Mouse (Mus musculus): ENCODE results near the gene Cstb. TPM values are rescaled to one million over a fixed set of nuclear protein-coding genes. Genes with fewer than 3 reads are reported as not detected.

The Cstb gene
- polyA plus RNA-seq, 1 experiment from 2014 or later, result 124 TPM

DNA sequence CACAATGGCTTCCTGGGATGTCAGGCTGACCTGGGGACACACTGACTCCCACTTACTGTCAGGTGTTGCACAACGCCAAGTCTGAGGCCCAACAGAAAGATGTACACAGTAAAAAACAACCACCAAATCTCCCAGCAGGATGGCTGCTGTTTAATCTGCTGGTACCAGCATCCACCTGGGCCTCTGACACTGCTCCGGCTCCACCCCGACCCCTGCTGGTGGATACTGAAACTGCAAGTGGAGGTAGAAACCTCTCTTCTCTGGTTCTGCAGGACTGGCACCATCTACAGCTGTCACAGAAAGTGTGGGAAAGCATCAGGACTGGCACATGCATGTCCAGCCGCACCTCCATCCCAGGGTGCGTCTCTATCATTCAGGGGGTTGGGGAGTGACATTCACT lies 12.6 kb downstream of the Cstb start:
- Histone ChIP-seq H3K9me3 (ENCODE audit: control insufficient read depth, low read length) (no peaks in the 10 kb centered on the region), H3K4me3 (ENCODE audit: control insufficient read depth in 1 of 2, insufficient read depth in 1 of 2, low read depth in 1 of 2, low read length in 2 of 2) (no peak overlapping the region), H3K4me1 (ENCODE audit: control insufficient read depth in 2 of 2, insufficient read depth in 2 of 2, low read length in 2 of 2) (no peaks in the 10 kb centered on the region), H3K4me2 (ENCODE audit: low read length) (no peak overlapping the region), H3K9ac (ENCODE audit: low read length) (no peak overlapping the region), H3K27me3 (ENCODE audit: control insufficient read depth, insufficient read depth, low read length) (no peaks in the 10 kb centered on the region), H3K27ac (replicated peaks in 1 of 2; ENCODE audit: control insufficient read depth in 1 of 2, insufficient read depth in 1 of 2, low read depth in 2 of 2, low read length in 2 of 2) (no peak overlapping the region), H3K36me3 (ENCODE audit: control insufficient read depth, insufficient read depth, low read length) (peaks cover 18% of the 10 kb centered on the region)
- 14% methylated on average over 5 of the region's 5 CpGs for WGBS
- ATAC-seq (ENCODE audit: insufficient number of reproducible peaks, insufficient read depth, low FRiP score, low read depth), result no peak

DNA sequence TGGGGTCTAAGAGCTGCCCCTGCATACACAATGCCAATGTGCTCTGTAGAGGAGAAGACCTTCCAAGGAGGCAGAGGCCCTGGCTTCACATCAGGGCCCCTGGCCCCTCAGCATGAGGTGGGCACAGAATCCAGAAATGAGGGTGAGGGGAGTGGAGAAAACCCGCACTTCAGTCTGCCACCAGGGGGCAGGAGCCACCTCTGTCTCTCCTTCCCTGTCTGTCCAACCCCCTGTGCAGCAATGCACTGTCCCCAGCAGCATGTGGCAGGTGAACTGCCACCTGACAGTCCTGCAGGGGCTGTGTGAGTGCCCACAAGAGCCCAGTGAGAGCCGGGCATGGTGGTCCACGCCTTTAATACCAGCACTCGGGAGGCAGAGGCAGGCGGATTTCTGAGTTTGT lies 14.1 kb downstream of the Cstb start:
- H3K4me1 ChIP-seq (ENCODE audit: control insufficient read depth in 2 of 2, insufficient read depth in 2 of 2, low read length in 2 of 2), result no peaks in the 10 kb centered on the region
- no peak overlapping the region for H3K9ac ChIP-seq (ENCODE audit: low read length)
- H3K9me3 ChIP-seq (ENCODE audit: control insufficient read depth, low read length), result no peaks in the 10 kb centered on the region
- no peaks in the 10 kb centered on the region for H3K27me3 ChIP-seq (ENCODE audit: control insufficient read depth, insufficient read depth, low read length)
- H3K4me3 ChIP-seq (ENCODE audit: control insufficient read depth in 1 of 2, insufficient read depth in 1 of 2, low read depth in 1 of 2, low read length in 2 of 2), result no peak overlapping the region
- ATAC-seq (ENCODE audit: insufficient number of reproducible peaks, insufficient read depth, low FRiP score, low read depth), result no peak
- peaks cover 29% of the 10 kb centered on the region for H3K36me3 ChIP-seq (ENCODE audit: control insufficient read depth, insufficient read depth, low read length)
- H3K27ac ChIP-seq (replicated peaks in 1 of 2; ENCODE audit: control insufficient read depth in 1 of 2, insufficient read depth in 1 of 2, low read depth in 2 of 2, low read length in 2 of 2), result no peak overlapping the region
- H3K4me2 ChIP-seq (ENCODE audit: low read length), result no peak overlapping the region
- WGBS, result 50% methylated on average over 5 of the region's 5 CpGs

DNA sequence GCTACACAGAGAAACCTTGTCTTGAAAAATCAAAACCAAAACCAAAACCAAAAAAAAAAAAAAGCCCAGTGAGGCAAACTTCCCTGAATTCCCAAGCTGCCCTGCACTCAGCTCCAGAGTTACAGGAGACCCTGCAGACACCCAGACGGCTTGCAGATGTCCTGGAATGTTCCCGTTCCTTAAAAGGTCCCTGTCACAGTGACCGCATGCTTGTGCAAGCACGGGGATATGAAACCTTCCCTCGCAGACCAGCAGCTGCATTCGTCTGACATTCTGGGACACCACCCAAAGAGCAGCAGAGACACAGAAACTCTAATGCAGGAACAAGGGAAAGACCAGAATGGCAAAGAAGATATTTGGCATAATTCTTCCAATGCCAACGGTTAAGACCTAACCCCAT lies 14.5 kb downstream of the Cstb start:
- Histone ChIP-seq H3K4me2 (ENCODE audit: low read length) (no peak overlapping the region), H3K4me1 (ENCODE audit: control insufficient read depth in 2 of 2, insufficient read depth in 2 of 2, low read length in 2 of 2) (no peaks in the 10 kb centered on the region), H3K27me3 (ENCODE audit: control insufficient read depth, insufficient read depth, low read length) (no peaks in the 10 kb centered on the region), H3K4me3 (ENCODE audit: control insufficient read depth in 1 of 2, insufficient read depth in 1 of 2, low read depth in 1 of 2, low read length in 2 of 2) (no peak overlapping the region), H3K9me3 (ENCODE audit: control insufficient read depth, low read length) (no peaks in the 10 kb centered on the region), H3K9ac (ENCODE audit: low read length) (no peak overlapping the region), H3K27ac (replicated peaks in 1 of 2; ENCODE audit: control insufficient read depth in 1 of 2, insufficient read depth in 1 of 2, low read depth in 2 of 2, low read length in 2 of 2) (no peak overlapping the region), H3K36me3 (ENCODE audit: control insufficient read depth, insufficient read depth, low read length) (peaks cover 32% of the 10 kb centered on the region)
- ATAC-seq (ENCODE audit: insufficient number of reproducible peaks, insufficient read depth, low FRiP score, low read depth), result no peak
- 79% methylated on average over 7 of the region's 7 CpGs for WGBS

DNA sequence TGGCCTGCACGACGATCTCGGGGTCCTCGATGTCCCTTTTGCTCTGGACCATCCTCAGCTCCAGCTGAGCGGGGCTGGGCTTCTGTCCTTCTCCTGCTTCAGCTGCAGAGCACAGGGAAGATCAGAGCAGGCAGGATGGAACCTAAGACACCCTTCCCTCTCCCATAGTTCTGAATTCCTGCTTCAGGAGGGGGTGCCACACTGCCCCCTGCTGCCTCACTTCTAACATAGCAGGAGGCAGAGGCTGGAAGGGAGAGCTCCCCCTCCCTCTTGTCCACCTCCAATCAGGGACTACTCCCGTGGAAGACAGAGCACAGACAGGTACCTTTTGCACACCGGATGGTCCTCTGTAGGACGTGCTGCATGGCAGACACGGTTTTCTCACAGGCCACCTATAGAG lies 15.3 kb downstream of the Cstb start:
- Histone ChIP-seq H3K27ac (replicated peaks in 1 of 2; ENCODE audit: control insufficient read depth in 1 of 2, insufficient read depth in 1 of 2, low read depth in 2 of 2, low read length in 2 of 2) (no peak overlapping the region), H3K4me1 (ENCODE audit: control insufficient read depth in 2 of 2, insufficient read depth in 2 of 2, low read length in 2 of 2) (no peaks in the 10 kb centered on the region), H3K9ac (ENCODE audit: low read length) (no peak overlapping the region), H3K27me3 (ENCODE audit: control insufficient read depth, insufficient read depth, low read length) (no peaks in the 10 kb centered on the region), H3K4me3 (ENCODE audit: control insufficient read depth in 1 of 2, insufficient read depth in 1 of 2, low read depth in 1 of 2, low read length in 2 of 2) (no peak overlapping the region), H3K4me2 (ENCODE audit: low read length) (no peak overlapping the region), H3K9me3 (ENCODE audit: control insufficient read depth, low read length) (no peaks in the 10 kb centered on the region), H3K36me3 (ENCODE audit: control insufficient read depth, insufficient read depth, low read length) (peaks cover 39% of the 10 kb centered on the region)
- 72% methylated on average over 9 of the region's 9 CpGs for WGBS
- ATAC-seq (ENCODE audit: insufficient number of reproducible peaks, insufficient read depth, low FRiP score, low read depth), result no peak

DNA sequence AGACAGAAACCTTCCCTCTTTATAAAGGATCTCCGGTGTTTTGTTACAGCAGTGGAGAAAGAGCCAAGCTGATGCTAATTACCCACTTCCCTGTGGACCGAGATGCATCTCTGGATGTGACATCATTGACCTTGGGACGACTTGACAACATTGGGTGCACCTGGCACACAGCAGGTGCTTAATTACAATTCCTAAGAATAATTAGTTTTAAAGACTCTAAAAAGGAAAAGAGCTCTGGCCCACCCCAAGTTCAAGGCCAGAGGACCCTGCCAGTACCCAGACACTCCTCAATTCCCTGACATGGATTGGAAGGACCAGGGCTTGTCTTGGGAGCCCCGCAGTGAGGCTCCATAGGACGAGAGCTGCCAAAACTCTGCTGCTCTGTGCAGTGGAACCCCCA lies 16.1 kb downstream of the Cstb start:
- Histone ChIP-seq H3K4me3 (ENCODE audit: control insufficient read depth in 1 of 2, insufficient read depth in 1 of 2, low read depth in 1 of 2, low read length in 2 of 2) (no peak overlapping the region), H3K27me3 (ENCODE audit: control insufficient read depth, insufficient read depth, low read length) (no peaks in the 10 kb centered on the region), H3K9me3 (ENCODE audit: control insufficient read depth, low read length) (no peaks in the 10 kb centered on the region), H3K4me1 (ENCODE audit: control insufficient read depth in 2 of 2, insufficient read depth in 2 of 2, low read length in 2 of 2) (no peaks in the 10 kb centered on the region), H3K27ac (replicated peaks in 1 of 2; ENCODE audit: control insufficient read depth in 1 of 2, insufficient read depth in 1 of 2, low read depth in 2 of 2, low read length in 2 of 2) (no peak overlapping the region), H3K4me2 (ENCODE audit: low read length) (no peak overlapping the region), H3K9ac (ENCODE audit: low read length) (no peak overlapping the region), H3K36me3 (ENCODE audit: control insufficient read depth, insufficient read depth, low read length) (peaks cover 45% of the 10 kb centered on the region)
- 82% methylated on average over 5 of the region's 5 CpGs for WGBS
- no peak for ATAC-seq (ENCODE audit: insufficient number of reproducible peaks, insufficient read depth, low FRiP score, low read depth)

GRCm38 (mm10) chr10:78442292-78442691 lies 16.8 kb downstream of the Cstb start:
- no peak for ATAC-seq (ENCODE audit: insufficient number of reproducible peaks, insufficient read depth, low FRiP score, low read depth)
- H3K4me2 ChIP-seq (ENCODE audit: low read length), result no peak overlapping the region
- WGBS, result 82% methylated on average over 3 of the region's 3 CpGs
- H3K4me3 ChIP-seq (ENCODE audit: control insufficient read depth in 1 of 2, insufficient read depth in 1 of 2, low read depth in 1 of 2, low read length in 2 of 2), result no peak overlapping the region
- H3K27ac ChIP-seq (replicated peaks in 1 of 2; ENCODE audit: control insufficient read depth in 1 of 2, insufficient read depth in 1 of 2, low read depth in 2 of 2, low read length in 2 of 2), result no peak overlapping the region
- H3K9me3 ChIP-seq (ENCODE audit: control insufficient read depth, low read length), result no peaks in the 10 kb centered on the region
- peaks cover 51% of the 10 kb centered on the region for H3K36me3 ChIP-seq (ENCODE audit: control insufficient read depth, insufficient read depth, low read length)
- no peak overlapping the region for H3K9ac ChIP-seq (ENCODE audit: low read length)
- no peaks in the 10 kb centered on the region for H3K4me1 ChIP-seq (ENCODE audit: control insufficient read depth in 2 of 2, insufficient read depth in 2 of 2, low read length in 2 of 2)
- no peaks in the 10 kb centered on the region for H3K27me3 ChIP-seq (ENCODE audit: control insufficient read depth, insufficient read depth, low read length)

GRCm38 (mm10) chr10:78446195-78446594 lies 20.7 kb downstream of the Cstb start:
- Histone ChIP-seq H3K27ac (replicated peaks in 1 of 2; ENCODE audit: control insufficient read depth in 1 of 2, insufficient read depth in 1 of 2, low read depth in 2 of 2, low read length in 2 of 2) (no peak overlapping the region), H3K9ac (ENCODE audit: low read length) (no peak overlapping the region), H3K4me1 (ENCODE audit: control insufficient read depth in 2 of 2, insufficient read depth in 2 of 2, low read length in 2 of 2) (no peaks in the 10 kb centered on the region), H3K9me3 (ENCODE audit: control insufficient read depth, low read length) (no peaks in the 10 kb centered on the region), H3K36me3 (ENCODE audit: control insufficient read depth, insufficient read depth, low read length) (peaks cover 71% of the 10 kb centered on the region), H3K27me3 (ENCODE audit: control insufficient read depth, insufficient read depth, low read length) (no peaks in the 10 kb centered on the region), H3K4me2 (ENCODE audit: low read length) (no peak overlapping the region), H3K4me3 (ENCODE audit: control insufficient read depth in 1 of 2, insufficient read depth in 1 of 2, low read depth in 1 of 2, low read length in 2 of 2) (no peak overlapping the region)
- WGBS, result 91% methylated on average over 3 of the region's 3 CpGs
- no peak for ATAC-seq (ENCODE audit: insufficient number of reproducible peaks, insufficient read depth, low FRiP score, low read depth)

- Histone ChIP-seq H3K4me2 (ENCODE audit: low read length) (no peak overlapping the region), H3K27me3 (ENCODE audit: control insufficient read depth, insufficient read depth, low read length) (no peaks in the 10 kb centered on the region), H3K36me3 (ENCODE audit: control insufficient read depth, insufficient read depth, low read length) (peaks cover 65% of the 10 kb centered on the region), H3K4me3 (ENCODE audit: control insufficient read depth in 1 of 2, insufficient read depth in 1 of 2, low read depth in 1 of 2, low read length in 2 of 2) (no peak overlapping the region), H3K9me3 (ENCODE audit: control insufficient read depth, low read length) (no peaks in the 10 kb centered on the region), H3K4me1 (ENCODE audit: control insufficient read depth in 2 of 2, insufficient read depth in 2 of 2, low read length in 2 of 2) (no peaks in the 10 kb centered on the region; a peak in 1 of 4 replicates), H3K27ac (replicated peaks in 1 of 2; ENCODE audit: control insufficient read depth in 1 of 2, insufficient read depth in 1 of 2, low read depth in 2 of 2, low read length in 2 of 2) (no peak overlapping the region), H3K9ac (ENCODE audit: low read length) (no peak overlapping the region)
- ATAC-seq (ENCODE audit: insufficient number of reproducible peaks, insufficient read depth, low FRiP score, low read depth), result no peak
- 77% methylated on average over 3 of the region's 3 CpGs for WGBS
These were observed 21.9 kb downstream of the Cstb start for GRCm38 (mm10) chr10:78447396-78447795.

Measured in heart, embryonic 14.5 days (tissue).